Mouse (Mus musculus) erythroblast, embryonic 14.5 days (primary cell): ENCODE data around the gene Sbk1.
"Not testable (repeated sequence)": the region's sequence is repeated elsewhere in the genome, so short reads cannot be mapped to it uniquely, and the experiment has no call there.

ENCODE experiments used
- GATA1 ChIP-seq: IDR thresholded peaks from 2 replicates; pipeline ENCODE4 v1.6.1; 2012; ENCODE audit warnings: low read length, inconsistent platforms, mixed read lengths
- TAL1 ChIP-seq: IDR thresholded peaks from 3 replicates; pipeline ENCODE4 v1.6.1; 2012; ENCODE audit warnings: low read length, inconsistent platforms, mixed read lengths

- TF ChIP-seq GATA1, TAL1: not testable (repeated sequence)
Measured at GRCm38 (mm10) chr7:126282683-126282990, 10.2 kb downstream of the Sbk1 start.
